Mouse (Mus musculus): ENCODE data around the gene Bcat1. TPM values are rescaled to one million over a fixed set of nuclear protein-coding genes. Genes with fewer than 3 reads are reported as not detected.

Gene Bcat1
- polyA plus RNA-seq (2012; rRNA removed) = 0.38 TPM in 1 of 2 replicates, not detected in the other

GRCm38 (mm10) chr6:145075548-145076224 lies at the start of gene Bcat1:
Gene Bcat1, minus strand, starts transcription at chr6:145076184.

GRCm38 (mm10) chr6:145115476-145116097 lies 39.6 kb upstream of the Bcat1 start, which contains the start of gene Lrmp:
Gene Lrmp, plus strand, starts transcription at chr6:145115653.

Other genes starting within 250 kb of the Bcat1 start
- 26.9 and 30.8 TPM in 2 replicates for gene Lrmp, start 39.5 kb upstream of the Bcat1 start, polyA plus RNA-seq (2012; rRNA removed)
- gene Casc1, start 134.8 kb upstream of the Bcat1 start, polyA plus RNA-seq (2012; rRNA removed) = 0.15 and 0.36 TPM in 2 replicates
- 3.5 and 4.4 TPM in 2 replicates for gene Etfrf1, start 134.9 kb upstream of the Bcat1 start, polyA plus RNA-seq (2012; rRNA removed)
- gene Kras, start 174.1 kb upstream of the Bcat1 start, polyA plus RNA-seq (2012; rRNA removed) = 31.0 and 43.4 TPM in 2 replicates

Data from colon, adult 2 months (tissue).